Mouse (Mus musculus) stomach, postnatal 0 days (tissue): ENCODE data around the gene Prex1.

Experiments
- CTCF ChIP-seq: IDR thresholded peaks from 2 replicates; pipeline ENCODE4 v1.5.1; 2016; ENCODE audit warnings: antibody characterized with exemption, low read depth, mild to moderate bottlenecking, moderate library complexity
- EP300 ChIP-seq: optimal IDR thresholded peaks from 2 replicates; pipeline ENCODE3; 2016; ENCODE audit warnings: antibody characterized with exemption

DNA sequence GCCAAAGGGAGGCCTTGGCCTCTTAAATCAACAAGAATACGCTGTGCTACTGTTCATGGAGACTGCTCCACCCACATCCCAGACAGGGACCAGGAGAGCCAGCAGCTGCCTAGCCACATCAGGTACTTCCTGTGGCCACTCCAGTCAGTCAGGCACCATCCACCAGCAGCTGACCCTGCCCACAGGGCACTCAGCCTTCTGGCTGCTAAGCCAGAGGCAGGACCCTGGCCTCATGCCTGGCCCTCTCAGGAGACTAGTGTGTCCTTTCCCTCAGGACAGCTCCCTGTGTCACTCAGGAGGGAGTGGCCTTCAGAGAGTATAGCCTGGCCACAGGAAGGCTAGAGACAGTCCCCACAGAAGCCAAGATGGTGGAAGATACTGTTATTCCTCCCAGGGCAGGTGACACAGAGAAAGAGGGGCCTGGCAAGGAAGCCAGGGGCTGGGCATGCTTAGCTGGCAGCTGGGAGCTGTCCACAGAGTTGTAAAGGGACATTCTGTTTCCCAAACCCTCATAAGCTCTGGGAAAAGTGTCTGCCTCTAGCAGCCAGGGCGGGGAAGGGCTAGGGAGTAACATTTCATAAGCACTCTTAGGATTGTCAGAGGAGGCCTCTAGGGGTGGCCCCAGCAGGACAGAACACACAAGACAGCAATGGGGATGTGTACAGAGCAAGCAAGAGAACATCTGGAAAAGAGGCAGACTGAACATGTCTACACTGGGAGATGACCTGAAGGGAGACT, 98.1 kb downstream of the Prex1 start:
- TF ChIP-seq CTCF (no peak), EP300 (no peak)
